9 mouse cellular contexts compared by ENCODE assay signal in genomic region chr5:89763189-89764187, GRCm38 (mm10).
A peak's percentile ranks its signal among the peaks of the same experiment; 100 is the strongest.
DNase-seq lines count a peak whose midpoint lies in the region; ATAC-seq lines count a peak whose summit lies in the region.
"Had no signal": no experiment of that assay in that cellular context is flagged by ENCODE, and none has a peak within 500 bp of the region (broad histone marks: within the 10 kb centered on the region; RNA-seq: fewer than 3 reads in every experiment).

No protein-coding gene starts in this region.

- no peak for ATAC-seq in heart, embryonic 12.5 days (ENCODE audit: insufficient number of reproducible peaks, low FRiP score)
- peak; percentile 80 for ATAC-seq in hindbrain, embryonic 14.5 days (ENCODE audit: low FRiP score)
- ATAC-seq in neural tube, embryonic 11.5 days (ENCODE audit: insufficient read depth, low FRiP score, low TSS enrichment): peak; percentile 82
- ATAC-seq in monocyte, adult 5-6 weeks (replicated peaks; ENCODE audit: insufficient number of reproducible peaks, low FRiP score, low TSS enrichment, poor library complexity, severe bottlenecking): no peak

- H3K9ac ChIP-seq in heart, embryonic 12.5 days: no peak overlapping the region
- H3K9ac ChIP-seq in hindbrain, embryonic 14.5 days: no peak overlapping the region
- no peak overlapping the region for H3K9ac ChIP-seq in neural tube, embryonic 11.5 days (ENCODE audit: low read length)
- H3K9ac ChIP-seq: embryonic facial prominence, embryonic 15.5 days had no signal

- intact Hi-C loops in heart, postnatal 14 days (cut with DNase I): no loop called here
- intact Hi-C loops in gastrocnemius, postnatal 36 days (cut with DNase I): no loop called here

- WGBS in heart, embryonic 12.5 days: 19% methylated on average over 11 of the region's 11 CpGs
- 9% methylated on average over 11 of the region's 11 CpGs for WGBS in hindbrain, embryonic 14.5 days
- 14% methylated on average over 11 of the region's 11 CpGs for WGBS in neural tube, embryonic 11.5 days

- H3K4me1 ChIP-seq in heart, embryonic 12.5 days (replicated peaks): peaks cover 7% of the 10 kb centered on the region
- no peaks in the 10 kb centered on the region; the same call in 1 of the 2 replicates for H3K4me1 ChIP-seq in hindbrain, embryonic 14.5 days (replicated peaks; ENCODE audit: control insufficient read depth, insufficient read depth, low read length)
- H3K4me1 ChIP-seq in neural tube, embryonic 11.5 days (ENCODE audit: control insufficient read depth, insufficient read depth, low read length): no peaks in the 10 kb centered on the region
- H3K4me1 ChIP-seq: embryonic facial prominence, embryonic 15.5 days had no signal

- H3K27me3 ChIP-seq in heart, embryonic 12.5 days (replicated peaks): no peaks in the 10 kb centered on the region
- H3K27me3 ChIP-seq in hindbrain, embryonic 14.5 days (ENCODE audit: control insufficient read depth, insufficient read depth, low read length): no peaks in the 10 kb centered on the region
- no peaks in the 10 kb centered on the region for H3K27me3 ChIP-seq in neural tube, embryonic 11.5 days (ENCODE audit: control insufficient read depth, insufficient read depth, low read length)
- H3K27me3 ChIP-seq: embryonic facial prominence, embryonic 15.5 days had no signal

- no peaks in the 10 kb centered on the region for H3K36me3 ChIP-seq in heart, embryonic 12.5 days
- no peaks in the 10 kb centered on the region for H3K36me3 ChIP-seq in hindbrain, embryonic 14.5 days (replicated peaks; ENCODE audit: control insufficient read depth, insufficient read depth)
- no peaks in the 10 kb centered on the region for H3K36me3 ChIP-seq in neural tube, embryonic 11.5 days (ENCODE audit: control insufficient read depth, insufficient read depth, low read length)
- H3K36me3 ChIP-seq: embryonic facial prominence, embryonic 15.5 days had no signal

- no peak overlapping the region for H3K27ac ChIP-seq in heart, embryonic 12.5 days (ENCODE audit: poor library complexity, severe bottlenecking)
- H3K27ac ChIP-seq in hindbrain, embryonic 14.5 days: no peak overlapping the region
- H3K27ac ChIP-seq in neural tube, embryonic 11.5 days (ENCODE audit: low read depth, low read length): no peak overlapping the region
- H3K27ac ChIP-seq: embryonic facial prominence, embryonic 15.5 days had no signal

- DNase-seq in heart, postnatal 14 days: no peak
- DNase-seq in embryo, embryonic 11.5 days (ENCODE audit: low read depth, low spot score): peak; percentile 17
- DNase-seq in hindbrain, embryonic 14.5 days (ENCODE audit: low spot score): no peak
- peak; percentile 36 for DNase-seq in neural tube, embryonic 11.5 days (ENCODE audit: low spot score)
- DNase-seq in left cerebral cortex, adult 18-20 months (ENCODE audit: low spot score in 2 of 2): no peak
- no peak for DNase-seq in gastrocnemius, postnatal 36 days

- H3K4me2 ChIP-seq in heart, embryonic 12.5 days: peak overlapping the region; percentile 54
- H3K4me2 ChIP-seq in hindbrain, embryonic 14.5 days (replicated peaks): peak overlapping the region; percentile 20; the same call in 1 of the 2 replicates
- peak overlapping the region; percentile 0; the same call in 1 of the 2 replicates for H3K4me2 ChIP-seq in neural tube, embryonic 11.5 days (ENCODE audit: low read depth)
- H3K4me2 ChIP-seq: embryonic facial prominence, embryonic 15.5 days had no signal

- H3K9me3 ChIP-seq in heart, embryonic 12.5 days (replicated peaks): no peaks in the 10 kb centered on the region
- no peaks in the 10 kb centered on the region for H3K9me3 ChIP-seq in hindbrain, embryonic 14.5 days (ENCODE audit: control insufficient read depth, low read length)
- H3K9me3 ChIP-seq in neural tube, embryonic 11.5 days (ENCODE audit: control insufficient read depth, low read length): no peaks in the 10 kb centered on the region
- H3K9me3 ChIP-seq: embryonic facial prominence, embryonic 15.5 days had no signal

- H3K4me3 ChIP-seq in heart, embryonic 12.5 days: 0 out of 2 replicates have a peak overlapping the region, but pooled peaks have one; percentile 13
- H3K4me3 ChIP-seq in hindbrain, embryonic 14.5 days (replicated peaks; ENCODE audit: low read length): no peak overlapping the region
- H3K4me3 ChIP-seq in neural tube, embryonic 11.5 days (ENCODE audit: low read depth, low read length): no peak overlapping the region
- H3K4me3 ChIP-seq: embryonic facial prominence, embryonic 15.5 days had no signal

Comparison
In these comparisons a context has a peak if more than half of its experiments do, and no peak if none do; other contexts are left out.
1. ATAC-seq: peak in hindbrain, embryonic 14.5 days (single experiment) and neural tube, embryonic 11.5 days (single experiment); none in heart, embryonic 12.5 days (single experiment) and monocyte, adult 5-6 weeks (single experiment).
2. H3K4me2 ChIP-seq: peak in every context shown above with its lines; median percentile 54 in heart, embryonic 12.5 days; 20 in hindbrain, embryonic 14.5 days; 0 in neural tube, embryonic 11.5 days.
3. DNase-seq: peak in embryo, embryonic 11.5 days (single experiment) and neural tube, embryonic 11.5 days (single experiment); none in heart, postnatal 14 days (0 of 2), hindbrain, embryonic 14.5 days (single experiment), left cerebral cortex, adult 18-20 months (0 of 2) and gastrocnemius, postnatal 36 days (0 of 2).